Mouse (Mus musculus) regulatory T cell (primary cell): ENCODE data around the gene Adgra1.

ENCODE experiments used
- in situ Hi-C: fragments of 300-600 bp; cut with MboI, MseI; formaldehyde crosslinking; loops from one replicate; pipeline ENCODE4 v1.15.1; 2025; ENCODE audit warnings: high pct_unique_total_duplicates

The Adgra1 gene

DNA sequence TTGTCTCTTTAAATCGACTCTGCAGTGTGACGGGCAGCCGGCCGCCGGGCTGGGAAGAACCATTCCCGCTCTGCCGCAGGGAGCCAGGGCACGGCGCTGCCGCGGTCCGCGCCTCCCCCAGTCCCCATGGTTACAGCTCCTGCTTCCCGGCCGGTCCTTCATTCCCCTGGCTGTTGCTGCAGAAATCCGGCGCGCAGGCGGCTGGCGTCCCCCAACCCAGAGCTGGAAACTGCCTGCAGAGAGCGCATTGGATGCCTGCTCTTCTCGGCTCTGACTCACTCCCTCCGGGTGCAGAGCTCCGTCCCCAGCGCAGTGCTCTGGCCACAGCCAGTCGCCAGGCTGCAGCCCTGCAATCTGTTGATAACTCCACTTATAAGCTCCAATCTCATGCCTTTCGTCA is at the start of gene Adgra1:
Gene Adgra1, plus strand, starts transcription at position 139 of the 400 bp plus-strand sequence.
- in situ Hi-C loops = no loop called here

DNA sequence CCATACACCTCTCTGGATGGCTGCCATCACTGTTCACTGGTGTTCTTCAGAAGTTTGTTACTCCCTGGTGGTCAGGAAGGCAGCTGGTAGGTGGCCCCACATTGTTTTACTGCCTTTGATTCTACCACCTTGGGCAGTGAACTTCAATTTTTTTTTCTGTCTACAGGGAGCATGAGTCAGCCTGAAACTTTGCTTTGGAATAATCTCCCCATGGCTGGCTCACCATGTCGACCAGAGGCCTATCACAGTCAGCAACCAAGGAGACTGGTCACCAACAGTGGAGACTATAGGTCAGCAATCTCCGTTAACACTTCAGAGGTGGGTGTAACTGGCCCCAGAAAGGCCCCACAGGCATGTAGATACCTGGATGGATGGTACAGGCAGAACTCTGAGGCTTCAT is 46.6 kb upstream of the Adgra1 start:
- in situ Hi-C loops = no loop called here

DNA sequence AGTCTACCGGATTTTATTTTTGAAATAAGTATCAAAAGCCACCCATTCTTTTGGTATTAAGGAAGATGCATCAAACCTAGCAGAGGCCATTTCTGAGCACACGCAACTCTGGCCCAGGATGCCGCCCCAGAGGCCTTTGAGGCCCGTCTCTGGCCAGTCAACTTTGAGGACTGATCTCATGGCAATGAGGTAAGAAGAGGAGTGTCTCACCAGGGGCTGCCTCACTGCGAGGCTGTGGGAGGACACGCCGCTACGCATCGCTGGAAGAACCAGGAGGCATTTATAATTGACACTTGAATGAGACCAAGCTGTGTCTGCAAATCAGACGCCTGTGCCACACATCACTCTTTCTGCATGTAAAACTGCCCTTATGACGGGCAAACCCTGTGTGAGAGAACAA is 45.0 kb upstream of the Adgra1 start:
- in situ Hi-C loops = no loop called here

DNA sequence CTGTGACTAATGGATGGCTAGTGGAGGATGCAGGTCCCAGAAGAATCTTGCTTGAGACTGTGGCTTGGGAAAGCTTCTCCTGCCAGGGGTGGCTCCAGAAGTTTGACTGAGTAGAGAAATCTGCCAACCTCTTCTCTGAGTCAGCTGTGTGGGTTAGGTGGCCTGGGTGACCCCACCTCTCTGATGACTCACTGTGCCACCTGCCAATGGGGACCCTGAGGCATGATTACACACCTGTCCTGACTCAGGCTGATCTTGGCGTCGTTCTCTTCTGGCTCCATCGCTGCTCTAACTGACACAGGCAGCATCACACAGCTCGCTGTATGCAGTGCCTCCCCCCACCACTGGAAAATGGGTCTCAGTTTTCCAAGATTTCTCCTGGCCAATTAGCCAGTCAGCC is 44.3 kb upstream of the Adgra1 start:
- in situ Hi-C loops = no loop called here

DNA sequence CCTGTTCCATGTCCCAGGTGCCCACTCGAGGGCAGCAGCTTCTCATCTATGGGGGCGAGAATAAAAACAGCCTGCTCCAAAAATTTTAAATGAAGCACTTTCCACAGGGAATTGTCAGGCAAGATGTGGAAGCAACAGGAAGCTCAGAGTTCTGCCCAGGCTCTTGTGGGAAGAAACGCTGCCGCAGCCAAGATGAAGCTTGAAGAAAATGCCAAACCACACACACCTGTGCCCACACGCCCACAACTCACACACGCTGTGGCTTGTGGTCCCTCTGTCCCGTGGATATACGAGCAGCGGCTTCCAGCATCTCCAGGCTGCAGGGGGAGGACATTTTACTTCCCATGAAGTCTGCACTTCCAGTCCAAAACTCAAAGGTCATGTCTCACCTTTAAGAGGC is 42.4 kb upstream of the Adgra1 start:
- in situ Hi-C loops = no loop called here

DNA sequence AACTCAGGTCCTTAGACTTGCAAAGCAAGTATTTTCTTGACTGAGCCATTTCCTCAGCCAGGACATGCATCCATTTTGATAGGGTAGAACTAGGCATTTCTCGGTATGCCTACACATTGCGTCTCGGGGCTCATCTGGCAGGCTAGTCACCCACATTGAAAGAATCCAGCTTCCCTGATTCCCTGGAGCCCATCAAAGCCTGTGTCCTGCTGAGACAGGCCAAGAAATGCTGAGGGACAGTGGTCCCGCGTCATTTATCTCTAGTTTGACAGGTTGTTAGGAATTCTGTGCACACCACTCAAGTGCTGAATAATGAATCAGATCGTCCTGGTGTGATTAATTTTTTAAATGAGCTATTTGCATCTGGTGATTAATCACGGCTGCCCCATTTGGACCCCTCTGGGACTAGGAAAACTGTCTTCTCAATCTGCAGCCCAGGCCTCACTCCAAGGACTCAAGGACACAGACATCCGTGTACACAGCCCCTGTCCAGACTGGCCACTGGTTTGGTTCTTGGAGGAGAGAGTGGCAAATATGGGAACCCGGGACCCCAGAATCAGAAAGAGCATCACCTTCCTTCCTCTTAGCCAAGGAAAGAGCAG is 38.9 kb upstream of the Adgra1 start:
- in situ Hi-C loops = no loop called here

DNA sequence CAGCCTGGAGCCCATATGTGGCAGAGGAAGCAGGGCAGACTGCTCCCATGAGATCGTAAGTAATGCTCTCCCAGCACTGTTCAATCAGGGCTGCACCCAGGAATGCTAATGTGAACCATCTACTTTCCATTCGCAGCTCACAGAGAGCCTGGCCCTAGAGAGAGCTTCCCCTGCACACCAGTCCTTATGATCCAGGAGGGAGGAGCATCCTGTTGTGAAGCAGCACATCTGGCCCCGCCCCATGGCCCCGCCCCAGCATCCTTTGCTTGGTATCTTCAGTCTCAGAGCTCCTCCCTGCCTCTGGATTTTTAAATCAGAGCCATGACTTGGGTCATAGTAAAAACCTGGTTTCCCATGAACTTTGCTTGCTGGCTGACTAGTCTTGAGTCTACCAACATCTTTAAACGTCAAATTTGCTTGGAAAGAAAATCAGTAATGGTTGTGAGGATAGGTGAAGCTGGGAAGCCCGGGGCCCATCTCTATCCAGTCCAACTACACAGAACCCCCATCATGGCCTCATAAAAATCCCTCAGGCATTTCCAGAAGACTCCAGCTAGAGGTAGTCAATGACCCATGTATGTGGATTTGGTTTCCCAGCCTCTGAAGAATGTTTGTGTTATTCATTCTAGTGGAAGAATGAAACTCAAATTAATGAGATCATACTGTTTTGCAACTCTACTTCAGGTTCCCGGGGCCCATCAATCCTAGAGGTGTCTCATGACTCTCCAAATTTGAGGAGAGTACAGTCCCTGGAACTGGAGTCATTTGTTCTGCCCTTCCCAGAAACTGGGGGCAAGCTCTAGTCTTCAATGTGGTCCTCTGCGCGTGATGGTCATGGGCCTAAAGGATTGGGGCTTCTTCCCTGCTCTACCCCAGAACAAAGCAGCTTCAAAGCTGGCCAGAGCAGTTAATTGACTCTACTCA is 36.5 kb upstream of the Adgra1 start:
- in situ Hi-C loops = no loop called here

DNA sequence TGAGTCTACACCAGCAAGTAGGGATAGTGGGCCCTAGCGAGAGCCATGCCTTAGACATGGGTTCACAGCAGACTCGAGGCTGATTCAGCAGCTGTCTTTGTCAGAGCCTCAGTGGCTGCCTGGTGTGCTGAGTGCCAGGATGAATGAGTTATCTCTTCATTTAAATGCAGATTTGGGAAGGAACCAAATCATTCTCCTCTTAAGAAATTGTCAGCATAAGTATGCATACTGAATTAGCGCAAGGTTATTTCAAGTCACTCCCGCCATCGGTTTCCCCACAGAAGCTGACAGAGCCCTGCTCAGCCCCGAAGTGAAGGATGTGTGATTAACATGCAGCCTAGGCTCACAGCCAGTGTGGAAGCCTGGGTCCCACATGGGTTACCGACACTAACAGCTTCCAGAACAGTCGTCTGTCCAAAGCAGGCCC is 27.8 kb upstream of the Adgra1 start:
- in situ Hi-C loops = no loop called here

DNA sequence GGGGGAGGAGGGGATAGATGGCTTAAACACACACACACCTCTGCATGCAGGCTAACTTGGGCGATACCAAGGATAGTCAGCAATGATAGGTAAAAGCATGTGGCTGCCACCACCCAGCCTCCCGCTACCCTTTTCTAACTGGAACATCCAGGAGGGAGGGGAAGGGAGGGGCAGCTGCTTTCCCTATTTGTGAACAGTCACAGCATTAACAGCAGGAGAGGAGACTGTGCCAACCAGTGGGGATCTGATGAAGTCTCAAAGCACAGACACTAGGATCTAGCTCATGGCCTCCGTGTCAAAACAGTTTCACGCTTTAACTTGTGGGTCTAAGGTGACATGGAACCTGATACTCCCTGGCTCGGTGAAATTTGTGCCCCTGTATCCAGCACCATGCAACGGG is 23.9 kb upstream of the Adgra1 start:
- in situ Hi-C loops = no loop called here

DNA sequence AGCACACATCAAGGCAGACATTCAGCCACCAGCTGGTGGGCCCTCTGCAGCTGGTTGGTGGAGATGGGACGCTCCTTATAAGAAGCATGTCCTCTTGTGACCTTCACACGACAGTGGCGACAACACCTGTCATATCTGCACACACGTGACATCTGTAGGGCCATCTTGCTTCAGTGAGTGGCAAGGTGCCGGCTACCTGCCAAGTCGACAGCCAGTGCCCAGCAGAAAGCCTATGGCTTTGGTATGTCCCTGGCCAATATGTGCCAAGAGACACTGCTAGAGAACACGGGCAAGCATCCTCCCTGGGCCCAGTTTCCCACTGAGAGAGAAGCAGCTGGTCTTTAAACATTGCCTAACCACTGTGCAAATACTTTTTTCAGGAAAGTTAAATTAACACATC is 22.3 kb upstream of the Adgra1 start:
- in situ Hi-C loops = no loop called here

DNA sequence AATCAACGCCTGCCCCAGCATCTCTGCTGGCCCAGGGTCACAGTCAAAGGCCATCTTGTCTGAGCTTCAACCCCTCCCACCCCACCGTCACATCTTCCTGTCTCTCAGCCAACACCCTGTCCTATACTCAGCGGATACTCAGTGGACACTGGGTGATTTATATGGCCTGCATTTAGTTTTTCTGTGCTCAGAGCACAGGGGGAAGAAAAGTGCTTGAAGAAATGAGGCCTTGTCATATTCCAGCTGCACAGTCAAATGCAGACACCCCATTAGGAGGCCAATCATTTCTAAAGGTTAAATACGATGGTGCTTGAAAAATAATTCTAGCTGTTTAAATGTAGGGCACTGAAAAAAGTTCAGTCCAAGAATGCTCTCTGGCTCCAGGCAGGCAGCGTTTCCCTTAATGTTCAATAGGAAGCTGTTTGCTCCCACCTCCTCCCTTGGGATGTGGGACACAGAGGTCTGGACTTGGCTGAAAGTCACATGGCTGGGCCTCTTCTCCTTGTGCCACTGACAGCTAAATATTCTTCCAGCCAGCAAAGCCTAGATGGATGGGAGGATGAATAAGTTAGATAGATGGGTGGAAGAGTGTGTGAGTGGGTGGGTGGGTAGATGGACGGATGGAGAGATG is 20.3 kb upstream of the Adgra1 start:
- in situ Hi-C loops = no loop called here

DNA sequence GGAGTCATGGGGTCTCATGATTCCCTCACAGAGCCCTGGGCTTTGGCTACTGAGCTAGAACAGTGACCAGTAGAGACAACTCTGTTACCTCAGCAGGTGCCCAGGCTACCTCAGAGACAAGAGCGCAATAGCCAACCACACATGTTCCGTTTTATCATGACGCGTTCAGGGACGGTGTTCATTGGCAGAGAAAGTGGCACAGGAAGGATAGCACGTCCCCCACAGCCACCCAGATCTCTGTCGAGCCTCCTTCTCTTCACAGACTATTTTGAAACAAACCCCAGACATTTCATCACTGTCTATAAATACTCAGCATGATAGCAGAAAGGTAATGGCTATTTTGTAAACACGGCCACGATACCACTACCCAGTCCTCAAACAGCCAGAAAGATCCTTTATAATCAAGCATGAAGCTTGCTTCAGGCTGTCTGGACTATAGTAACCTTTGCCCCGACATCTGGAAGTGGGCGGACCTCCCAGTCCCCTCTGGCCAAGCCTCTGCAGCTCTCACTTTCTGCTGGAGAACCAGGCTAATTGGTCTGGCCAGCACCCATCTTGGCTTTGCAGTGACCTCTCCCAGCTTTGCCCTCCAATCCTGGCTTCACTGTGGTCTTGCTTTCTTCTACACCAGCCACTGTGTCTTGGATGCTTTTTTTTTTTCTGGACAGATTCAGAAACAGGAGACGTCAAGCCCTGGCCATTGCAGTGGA is 11.5 kb upstream of the Adgra1 start:
- in situ Hi-C loops = no loop called here

DNA sequence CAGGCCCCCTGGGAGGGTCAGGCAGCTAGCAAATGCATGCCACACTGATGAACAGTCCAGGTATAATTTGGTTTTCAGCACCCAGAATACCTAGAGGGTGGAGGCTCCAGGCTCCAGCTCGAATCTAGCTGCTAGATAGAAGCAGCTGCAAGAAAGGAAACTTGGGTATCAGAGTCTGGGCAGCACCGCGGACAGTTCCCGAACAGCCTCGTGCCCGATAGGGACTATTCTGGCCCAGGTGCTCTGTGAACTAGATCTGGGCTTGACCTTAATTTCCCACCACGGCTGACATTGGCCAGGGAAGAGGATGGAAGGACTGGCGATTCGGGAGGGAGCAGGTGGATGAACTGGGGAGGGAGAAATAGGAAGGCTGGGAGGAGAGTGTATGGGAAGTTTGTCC is 6.3 kb upstream of the Adgra1 start:
- in situ Hi-C loops = no loop called here

DNA sequence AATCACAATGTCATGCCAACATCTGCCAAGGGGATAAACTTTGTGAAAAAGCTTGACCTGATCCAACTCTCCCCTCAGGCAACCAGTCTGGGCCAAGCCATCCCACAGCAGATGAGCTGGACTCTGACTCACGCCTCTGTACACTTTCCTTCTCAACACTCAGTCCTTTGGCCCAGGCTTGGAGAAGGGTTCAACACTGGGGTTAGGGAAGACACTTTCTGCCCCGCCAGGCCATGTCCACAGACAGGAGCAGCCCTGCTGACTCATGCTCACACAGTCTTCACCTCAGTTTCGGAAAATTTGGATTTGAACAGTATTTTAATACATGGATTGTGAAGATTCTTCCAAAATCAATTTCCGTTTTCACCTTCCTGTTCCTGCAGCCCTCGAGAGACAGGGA is 442 bp upstream of the Adgra1 start:
- in situ Hi-C loops = no loop called here

DNA sequence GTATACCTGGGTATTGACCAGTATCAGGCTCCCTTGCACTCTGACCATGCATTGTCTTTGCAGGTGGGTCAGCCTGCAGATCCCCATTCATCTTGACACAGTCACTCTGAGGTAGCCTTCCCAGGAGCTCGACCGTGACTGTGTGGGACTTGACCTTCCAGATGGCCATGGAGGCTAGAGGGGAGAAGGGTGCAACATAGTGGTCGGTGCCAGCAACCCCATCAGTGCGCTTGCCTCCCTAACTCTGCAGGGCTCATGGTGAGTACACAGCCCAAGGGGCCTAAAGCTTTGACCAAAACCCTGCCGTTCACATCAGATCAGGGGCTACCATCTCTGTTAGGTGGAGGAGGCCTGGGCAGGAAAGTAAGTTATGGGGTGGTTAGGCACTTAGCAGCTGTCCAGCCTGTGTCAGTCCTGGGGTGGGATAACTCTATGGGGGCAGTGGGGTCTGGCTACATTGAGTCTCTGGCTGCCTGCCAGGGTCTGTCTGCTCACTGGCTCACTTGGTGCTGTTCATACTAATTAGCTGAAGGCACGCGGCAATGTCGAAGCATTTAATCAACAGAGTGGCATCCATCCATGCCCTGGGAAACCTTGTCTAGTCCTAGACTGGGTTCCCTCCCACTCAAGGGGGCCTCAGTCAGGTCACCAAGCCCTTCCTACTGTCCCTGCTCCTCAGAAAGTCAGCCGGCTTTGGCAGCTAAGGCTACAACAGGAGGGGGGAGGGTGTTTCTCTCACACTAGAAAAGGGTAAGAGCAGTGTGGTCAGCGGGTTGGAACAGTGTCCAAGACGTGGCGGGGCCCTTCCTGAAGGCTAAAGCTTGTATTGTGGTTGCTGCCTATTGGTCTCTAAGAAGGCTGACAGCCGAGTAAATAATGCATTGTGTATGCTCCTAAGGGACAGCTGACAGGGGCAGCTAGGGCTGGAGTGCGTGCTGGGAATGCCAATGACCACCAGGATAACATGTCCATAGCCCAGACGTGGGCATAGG is 1.5 kb downstream of the Adgra1 start:
- in situ Hi-C loops = no loop called here

DNA sequence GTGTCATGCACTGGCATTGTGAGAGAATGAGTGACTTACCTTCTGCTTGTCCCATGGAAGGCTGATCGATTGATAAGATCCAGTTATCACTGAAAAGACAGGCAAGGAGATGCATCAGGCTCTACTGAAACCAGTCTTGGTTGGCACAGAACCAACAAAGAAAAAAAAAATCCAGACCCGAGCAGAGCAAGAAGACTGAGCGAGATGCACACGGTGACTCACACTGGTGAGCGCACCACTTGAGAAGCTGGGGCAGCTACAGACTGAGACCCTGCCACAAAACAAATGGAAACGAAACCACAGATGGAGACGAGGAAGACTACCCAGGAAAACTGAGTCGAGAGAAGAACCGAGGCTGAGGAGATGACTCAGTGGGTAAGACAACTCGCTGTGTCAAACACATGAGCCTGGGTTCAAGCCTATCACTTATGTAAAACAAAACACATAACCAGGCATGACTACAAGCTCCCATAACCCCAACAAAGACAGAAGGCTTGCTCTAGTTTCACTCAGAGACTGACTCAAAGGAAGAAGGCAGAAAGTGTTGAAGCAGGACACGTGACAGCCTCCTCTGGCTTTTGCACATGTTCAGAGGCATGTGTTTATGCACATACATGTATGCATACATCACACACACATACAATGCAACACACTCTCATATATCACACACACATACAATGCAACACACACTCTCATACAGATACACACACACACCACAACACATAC is 6.6 kb downstream of the Adgra1 start:
- in situ Hi-C loops = no loop called here

DNA sequence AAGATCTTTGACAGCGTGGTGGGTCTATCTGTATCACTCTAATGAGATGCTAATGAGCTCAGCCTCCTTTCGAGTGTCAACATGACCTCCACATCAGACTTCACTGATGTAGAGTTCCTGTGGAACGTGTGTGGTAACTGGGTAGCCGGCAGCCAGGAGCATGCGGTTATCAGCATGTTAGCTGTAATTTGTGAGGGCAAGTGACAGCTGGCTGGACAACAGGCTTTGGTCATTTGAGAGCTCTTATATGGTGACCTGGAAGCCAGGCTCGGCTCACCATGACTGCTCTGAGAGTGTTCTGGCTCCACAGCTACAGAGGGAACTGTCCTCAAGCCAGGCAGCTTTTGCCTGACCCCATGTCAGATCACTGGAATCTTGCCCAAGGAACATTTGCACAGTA is 8.4 kb downstream of the Adgra1 start:
- in situ Hi-C loops = no loop called here

DNA sequence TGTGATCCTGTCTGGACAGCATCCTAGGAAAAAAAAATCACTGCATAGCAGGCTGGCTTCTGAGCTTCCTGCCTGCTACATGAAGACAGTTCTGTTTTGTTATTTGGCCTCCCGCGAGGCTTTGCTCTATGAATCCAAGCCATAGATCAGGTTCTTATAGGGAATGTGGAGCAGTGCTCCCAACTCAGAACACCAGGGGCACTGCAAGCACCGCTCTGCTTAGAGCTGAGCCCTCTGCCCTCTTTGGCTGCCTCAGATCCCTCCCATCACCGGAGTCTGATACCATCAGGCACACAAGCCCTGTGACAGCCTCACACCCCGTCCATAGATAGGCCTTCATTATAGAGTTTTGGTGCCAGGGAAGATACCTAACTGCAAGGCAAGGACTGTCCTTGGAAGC is 9.2 kb downstream of the Adgra1 start:
- in situ Hi-C loops = no loop called here

DNA sequence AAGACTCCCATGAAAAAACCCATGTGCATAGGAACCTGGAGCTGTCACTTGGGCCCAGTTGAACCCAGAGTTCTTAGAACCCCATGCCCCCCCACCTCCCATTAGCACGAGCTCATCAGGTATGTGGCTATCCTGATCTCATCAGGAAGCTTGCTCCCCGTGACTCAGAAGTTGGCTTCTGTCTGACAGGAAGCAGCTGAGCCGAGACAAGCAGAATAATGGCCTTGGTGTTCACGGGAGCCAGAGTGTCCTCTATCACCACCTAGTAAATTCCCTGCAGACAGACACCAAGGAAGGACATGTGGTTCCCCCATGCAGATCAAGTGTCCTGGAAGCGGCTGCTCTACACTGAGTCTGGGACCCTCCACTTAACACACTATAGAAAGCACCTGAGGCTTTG is 9.8 kb downstream of the Adgra1 start:
- in situ Hi-C loops = no loop called here

DNA sequence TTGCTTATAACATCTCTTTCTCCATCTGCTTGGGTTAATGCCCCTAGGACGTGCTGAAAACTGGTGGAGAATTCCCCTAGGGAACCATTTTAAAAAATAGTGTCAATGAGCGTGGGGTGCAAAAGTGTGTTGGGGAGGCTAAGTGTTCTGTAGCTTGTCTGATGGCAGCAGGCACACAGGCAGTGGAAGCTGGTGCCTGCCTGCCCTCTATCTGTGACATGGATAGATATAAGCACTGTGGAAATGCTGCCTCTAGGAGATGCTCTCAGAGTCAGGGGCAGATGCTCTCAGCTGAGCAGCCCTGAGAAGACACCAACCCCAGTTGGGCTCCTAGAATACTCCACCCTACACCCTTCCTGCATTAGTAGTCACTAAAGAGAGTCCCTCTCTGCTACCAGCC is 11.1 kb downstream of the Adgra1 start:
- in situ Hi-C loops = no loop called here
